ENCODE assay signal across 17 mouse cellular contexts in genomic region chr11:93972951-93973350, GRCm38 (mm10).
"Had no signal": no experiment of that assay in that cellular context is flagged by ENCODE, and none has a peak within 500 bp of the region (broad histone marks: within the 10 kb centered on the region; RNA-seq: fewer than 3 reads in every experiment).

No protein-coding gene starts in this region.

- H3K27ac ChIP-seq: liver, embryonic 15.5 days; neural tube, embryonic 13.5 days; neural tube, embryonic 15.5 days had no signal

- H3K4me3 ChIP-seq: liver, embryonic 15.5 days; myocyte; neural tube, embryonic 13.5 days; neural tube, embryonic 15.5 days had no signal

- H3K27me3 ChIP-seq: liver, embryonic 15.5 days; neural tube, embryonic 13.5 days; neural tube, embryonic 15.5 days had no signal

- H3K9me3 ChIP-seq: liver, embryonic 15.5 days; neural tube, embryonic 13.5 days; neural tube, embryonic 15.5 days had no signal

- DNase-seq: liver, postnatal 0 days; lung, embryonic 14.5 days; lung, postnatal 10 days; lung, postnatal 4 days; midbrain, embryonic 14.5 days; retina, postnatal 1 day; right cerebral cortex, adult 18-20 months; right cerebral cortex, postnatal 25 days; right cerebral cortex, postnatal 4 days; spleen, adult 18-20 months; thymus, adult 18-20 months; thymus, postnatal 14 days; thymus, postnatal 36 days had no signal

- H3K36me3 ChIP-seq: liver, embryonic 15.5 days; neural tube, embryonic 13.5 days; neural tube, embryonic 15.5 days had no signal
